Mouse (Mus musculus) bone marrow, adult 2 months (tissue): Measurements from ENCODE around the gene Orc3.

Source experiments
- CTCF ChIP-seq: fragments of 200-500 bp; IDR thresholded peaks from 2 replicates; pipeline ENCODE4 v1.5.1; 2011; ENCODE audit warnings: low read length, control low read depth; ENCODE audit not compliant: control insufficient read depth, insufficient read depth
- POLR2A ChIP-seq: fragments of 200-500 bp; IDR thresholded peaks from 2 replicates; pipeline ENCODE4 v1.6.1; 2011; ENCODE audit warnings: low read depth, mild to moderate bottlenecking, control low read depth, low read length, borderline replicate concordance; ENCODE audit not compliant: control insufficient read depth

- TF ChIP-seq POLR2A (no peak), CTCF (no peak)
Observed at GRCm38 (mm10) chr4:34551966-34552365, 62.8 kb downstream of the Orc3 start.
